Mouse (Mus musculus): ENCODE measurements around the gene Snx27.

GRCm38 (mm10) chr3:94567242-94567641 is 15.3 kb downstream of the Snx27 start:
- TF ChIP-seq GATA1 (IDR thresholded peaks at IDR 0.05; ENCODE audit: low read length) (no peak), TAL1 (IDR thresholded peaks at IDR 0.05; ENCODE audit: low read length) (no peak)
